Mouse (Mus musculus) bone marrow macrophage, adult 2 months (primary cell): Measurements from ENCODE around the gene Ptgir. TPM values are rescaled to one million over a fixed set of nuclear protein-coding genes. Genes with fewer than 3 reads are reported as not detected.

Experiments
- H3K27ac ChIP-seq: 2 replicates; pipeline ENCODE4 v1.5.1; 2012; ENCODE audit warnings: low read depth, low read length; ENCODE audit not compliant: insufficient read depth
- H3K4me1 ChIP-seq: 2 replicates; pipeline ENCODE4 v1.6.1; 2012; ENCODE audit warnings: low read length; ENCODE audit not compliant: control insufficient read depth, insufficient read depth
- H3K4me3 ChIP-seq: 2 replicates; pipeline ENCODE4 v1.5.1; 2012; ENCODE audit warnings: mild to moderate bottlenecking, low read length, moderate library complexity; ENCODE audit not compliant: insufficient read depth
- CTCF ChIP-seq: IDR thresholded peaks from 2 replicates; pipeline ENCODE4 v1.5.1; 2012; ENCODE audit warnings: low read depth, mild to moderate bottlenecking, low read length, moderate library complexity
- POLR2A ChIP-seq: IDR thresholded peaks from 2 replicates; pipeline ENCODE4 v1.6.1; 2012; ENCODE audit warnings: mild to moderate bottlenecking, low read depth, low read length, borderline replicate concordance
- polyA plus RNA-seq: library from polyadenylated mRNA; stranded (reverse); fragments of >200 nt; gene quantifications from 2 replicates; pipeline ENCODE4 v1.2.4, GENCODE M21; 2012; ENCODE audit not compliant: missing spikeins, insufficient read depth, insufficient read length

Ptgir gene
- polyA plus RNA-seq, 1 experiment, result 5.6 TPM

DNA sequence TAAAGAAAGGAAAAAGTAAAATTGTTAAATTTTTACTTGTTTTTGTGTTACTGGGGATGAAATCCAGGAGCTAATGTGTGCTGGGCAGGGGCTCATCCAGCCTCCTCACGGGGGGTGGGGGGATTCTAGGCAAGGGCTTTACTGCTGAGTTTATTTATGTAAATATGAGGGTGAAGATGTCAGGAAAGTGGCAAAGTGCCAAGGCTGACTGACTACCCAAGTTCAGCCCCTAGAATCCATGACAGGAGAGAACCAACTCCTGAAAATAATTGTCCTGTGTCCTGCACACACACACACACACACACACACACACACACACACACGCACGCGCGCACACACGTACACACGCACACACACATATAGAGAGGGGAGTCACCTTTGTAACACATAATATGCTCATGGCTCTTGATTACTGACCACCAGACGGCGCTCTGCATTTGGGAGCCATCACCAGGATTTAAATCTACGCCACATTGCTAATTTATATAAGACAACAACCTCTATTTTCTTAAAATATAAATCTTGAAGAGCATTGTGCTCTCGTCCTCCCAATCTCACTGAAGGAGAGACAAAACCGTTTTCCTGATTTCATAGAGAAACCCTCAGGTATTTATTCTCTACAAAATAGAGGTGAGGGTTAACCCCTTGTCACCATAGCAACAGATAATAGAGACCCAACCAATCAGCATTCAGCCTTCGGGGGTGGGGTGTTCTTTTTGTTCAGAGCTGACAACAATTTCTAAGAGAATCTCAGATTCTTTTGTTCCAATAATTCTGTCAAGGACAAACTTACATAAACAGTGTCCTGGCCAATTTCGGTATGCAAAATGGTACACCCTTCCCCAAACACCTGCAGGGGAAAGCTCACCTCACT lies 26.7 kb downstream of the Ptgir start:
- H3K4me1 ChIP-seq, result no peaks in the 10 kb centered on the region; the same call in 1 of the 2 replicates
- TF ChIP-seq CTCF (no peak), POLR2A (no peak)
- H3K27ac ChIP-seq, result no peak overlapping the region
- no peak overlapping the region for H3K4me3 ChIP-seq

- Histone ChIP-seq H3K4me1 (no peaks in the 10 kb centered on the region), H3K27ac (no peak overlapping the region), H3K4me3 (no peak overlapping the region)
- TF ChIP-seq CTCF, result peak; percentile 38
- no peak for TF ChIP-seq POLR2A
Measured at GRCm38 (mm10) chr7:16937312-16937711, 31.0 kb downstream of the Ptgir start.

DNA sequence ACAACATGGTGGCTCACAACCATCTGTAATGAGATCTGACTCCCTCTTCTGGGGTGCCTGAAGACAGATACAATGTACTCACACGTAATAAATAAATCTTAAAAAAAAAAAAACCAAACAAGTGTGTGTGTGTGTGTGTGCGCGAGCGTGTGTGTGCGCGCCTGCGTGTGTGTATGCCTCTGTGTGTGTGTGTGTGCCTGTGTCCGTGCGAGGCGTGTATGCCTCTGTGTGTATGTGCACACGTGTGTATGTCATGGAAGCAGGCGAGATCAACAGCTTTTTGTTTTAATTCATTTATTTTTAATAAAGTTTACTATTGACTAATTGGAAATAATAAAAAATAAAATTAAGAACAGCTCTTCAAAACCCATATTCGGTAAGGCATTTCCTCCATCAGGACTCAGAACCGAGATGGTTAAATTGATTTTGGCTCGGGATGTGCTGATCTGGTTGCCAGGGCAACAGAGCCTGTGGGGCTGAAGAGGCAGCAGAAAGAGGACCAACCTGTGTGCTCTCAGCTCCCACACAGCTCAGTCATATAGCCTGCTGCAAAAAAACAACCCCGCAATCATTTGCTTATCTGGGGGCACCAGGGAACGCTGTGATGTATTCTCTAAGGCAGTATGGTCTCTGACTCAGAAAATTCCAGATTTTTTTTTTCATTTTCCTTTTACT lies 32.0 kb downstream of the Ptgir start:
- Histone ChIP-seq H3K4me1 (no peaks in the 10 kb centered on the region), H3K4me3 (no peak overlapping the region), H3K27ac (no peak overlapping the region)
- no peak for TF ChIP-seq CTCF
- no peak for TF ChIP-seq POLR2A

DNA sequence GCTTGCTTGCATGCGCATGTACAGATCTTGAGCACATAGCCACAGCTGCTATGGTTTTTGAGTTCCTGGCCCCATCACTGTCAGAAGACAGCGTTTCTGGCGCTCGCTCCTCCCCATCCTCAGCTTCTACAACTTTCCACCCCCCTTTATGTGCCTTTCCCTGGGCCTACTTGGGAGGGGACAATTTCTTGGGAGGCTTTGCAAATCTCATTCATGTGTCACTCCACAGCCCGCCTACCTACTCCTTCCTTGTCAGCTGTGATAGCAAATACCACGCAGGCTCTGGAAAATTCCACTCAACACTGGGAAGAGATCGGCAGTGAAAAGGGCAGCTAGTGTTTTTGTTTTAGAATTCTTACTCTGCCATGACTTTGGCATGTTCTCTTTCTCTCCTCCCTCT lies 34.0 kb downstream of the Ptgir start:
- H3K4me1 ChIP-seq, result no peaks in the 10 kb centered on the region
- TF ChIP-seq CTCF (no peak), POLR2A (no peak)
- no peak overlapping the region for H3K4me3 ChIP-seq
- H3K27ac ChIP-seq, result no peak overlapping the region

GRCm38 (mm10) chr7:16942861-16943260 lies 36.6 kb downstream of the Ptgir start:
- Histone ChIP-seq H3K4me3 (no peak overlapping the region), H3K4me1 (no peaks in the 10 kb centered on the region), H3K27ac (no peak overlapping the region)
- TF ChIP-seq CTCF (no peak), POLR2A (no peak)

GRCm38 (mm10) chr7:16944061-16944807 lies 37.9 kb downstream of the Ptgir start, which contains the start of gene Pnmal2:
Gene Pnmal2 (plus strand): TSS chr7:16944682.
- Histone ChIP-seq H3K27ac (no peak within 1 kb of the TSS), H3K4me1 (no peaks in the 10 kb centered on the region)
- TF ChIP-seq POLR2A, result no peak
- TF ChIP-seq CTCF, result no peak

GRCm38 (mm10) chr7:16944808-16945315 lies 38.6 kb downstream of the Ptgir start:
- no peaks in the 10 kb centered on the region for H3K4me1 ChIP-seq
- peak overlapping the region; percentile 43 for H3K4me3 ChIP-seq
- no peak for TF ChIP-seq CTCF
- no peak for TF ChIP-seq POLR2A
- H3K27ac ChIP-seq, result no peak overlapping the region

More at GRCm38 (mm10) chr7:16944061-16944807, 37.9 kb downstream of the Ptgir start, which contains the start of gene Pnmal2:
- H3K4me3 ChIP-seq, result peak within 1 kb of the TSS; percentile 43

GRCm38 (mm10) chr7:16945419-16945818 lies 39.1 kb downstream of the Ptgir start:
- Histone ChIP-seq H3K4me3 (no peak overlapping the region), H3K27ac (no peak overlapping the region), H3K4me1 (no peaks in the 10 kb centered on the region)
- TF ChIP-seq POLR2A, result no peak
- TF ChIP-seq CTCF, result no peak
